Mouse (Mus musculus) CD4-positive, CD25-positive, alpha-beta regulatory T cell (primary cell): ENCODE data around the gene Gm17332. TPM values are rescaled to one million over a fixed set of nuclear protein-coding genes. Genes with fewer than 3 reads are reported as not detected.

ENCODE experiments used
- polyA plus RNA-seq: library from polyadenylated mRNA; unstranded; fragments of 100-300 nt; shearing (Covaris generic); gene quantifications from one replicate; pipeline ENCODE4 v1.2.1, GENCODE M21; 2017

Gene Gm17332
- not detected for polyA plus RNA-seq

DNA sequence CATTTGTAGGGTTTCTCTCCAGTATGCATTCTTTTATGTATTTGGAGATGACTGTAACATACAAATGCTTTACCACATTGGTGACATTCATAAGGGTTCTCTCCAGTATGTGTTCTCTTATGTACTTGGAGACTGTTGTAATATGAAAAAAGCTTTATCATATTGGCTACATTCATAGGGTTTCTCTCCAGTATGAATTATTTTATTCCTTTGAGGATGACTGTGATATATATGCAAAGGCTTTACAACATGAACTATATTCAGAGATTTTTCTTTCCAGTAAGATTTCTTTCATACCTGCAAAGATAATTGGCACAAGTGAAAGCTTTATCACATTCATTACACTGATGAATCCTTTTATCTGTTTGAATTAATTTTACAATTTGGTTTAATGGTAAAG lies at the start of gene Gm17332:
Gene Gm17332 (minus strand): TSS at position 101 of the 400 bp plus-strand sequence.

Other genes with a start within 250 kb of the Gm17332 start
- 7.2 TPM for gene Erlec1, start 228.1 kb downstream of the Gm17332 start, polyA plus RNA-seq
- 7.5 TPM for gene Chac2, start 196.1 kb downstream of the Gm17332 start, polyA plus RNA-seq
- gene Stc2, start 187.6 kb upstream of the Gm17332 start, polyA plus RNA-seq, result 0.44 TPM